Mouse (Mus musculus): Measurements from ENCODE around the gene Gm47283.

DNA sequence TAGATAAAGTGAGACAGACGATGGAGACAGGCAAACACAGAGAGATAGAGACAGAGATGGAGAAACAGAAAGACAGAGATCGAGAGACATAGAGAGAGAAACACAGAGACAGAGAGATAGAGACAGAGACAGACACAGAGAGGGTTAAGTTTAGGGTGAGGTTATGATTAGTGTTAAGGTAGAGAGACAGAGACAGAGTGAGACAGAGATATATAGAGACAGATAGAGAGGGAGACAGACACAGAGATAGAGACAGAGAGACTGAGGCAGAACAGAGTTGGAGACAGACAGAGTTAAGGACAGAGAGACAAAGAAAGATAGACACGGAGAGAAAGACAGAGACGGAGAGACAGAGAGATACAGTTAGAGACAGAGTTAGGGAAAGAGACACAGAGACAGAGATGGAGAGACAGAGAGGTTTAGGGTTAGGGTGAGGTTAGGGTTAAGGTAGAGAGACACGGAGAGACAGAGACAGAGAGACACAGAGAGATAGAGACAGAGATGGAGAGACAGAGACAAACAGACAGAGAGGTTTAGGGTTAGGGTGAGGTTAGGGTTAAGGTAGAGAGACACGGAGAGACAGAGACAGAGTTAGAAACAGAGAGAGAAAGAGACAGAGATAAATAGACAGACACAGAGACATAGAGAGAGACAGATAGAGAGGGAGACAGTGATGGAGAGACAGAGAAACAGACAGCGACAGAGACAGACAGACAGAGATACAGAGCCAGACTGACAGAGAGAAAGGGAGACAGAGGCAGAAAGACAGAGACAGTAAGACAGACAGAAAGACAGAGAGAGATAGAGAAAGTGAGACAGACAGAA is 46.7 kb upstream of the Gm47283 start:
- TF ChIP-seq POLR2AphosphoS5 (IDR thresholded peaks at IDR 0.05; ENCODE audit: insufficient replicate concordance, low read depth, low read length): no peak
- no peak for TF ChIP-seq CTCF (IDR thresholded peaks at IDR 0.05; ENCODE audit: low read depth, low read length)
